Mouse (Mus musculus) ES-E14 (cell line): ENCODE measurements around the gene Cbln3.

ENCODE experiments used
- CHD2 ChIP-seq: IDR thresholded peaks from 2 replicates; pipeline ENCODE4 v1.6.1; 2014; ENCODE audit warnings: mild to moderate bottlenecking, low read depth, low read length, inconsistent platforms
- HCFC1 ChIP-seq: IDR thresholded peaks from 2 replicates; pipeline ENCODE4 v1.6.1; 2012; ENCODE audit warnings: low read length, inconsistent platforms, borderline replicate concordance; ENCODE audit not compliant: insufficient read depth
- MAFK ChIP-seq: IDR thresholded peaks from 2 replicates; pipeline ENCODE4 v1.6.1; 2014; ENCODE audit warnings: mild to moderate bottlenecking, low read depth, low read length, inconsistent platforms; ENCODE audit not compliant: insufficient read depth
- ZC3H11A ChIP-seq: IDR thresholded peaks from 2 replicates; pipeline ENCODE4 v1.6.1; 2012; ENCODE audit warnings: low read depth, mild to moderate bottlenecking, inconsistent platforms, low read length, borderline replicate concordance
- ZNF384 ChIP-seq: IDR thresholded peaks from 2 replicates; pipeline ENCODE4 v1.6.1; 2012; ENCODE audit warnings: low read depth, low read length, inconsistent platforms

GRCm38 (mm10) chr14:55854406-55855100 is 29.6 kb downstream of the Cbln3 start:
- TF ChIP-seq MAFK (no peak), ZNF384 (no peak), CHD2 (no peak), ZC3H11A (no peak), HCFC1 (no peak)
